Mouse (Mus musculus) intestine, embryonic 15.5 days (tissue): ENCODE data around the gene Bst2. TPM values are rescaled to one million over a fixed set of nuclear protein-coding genes. Genes with fewer than 3 reads are reported as not detected.
A peak's percentile ranks its signal among the peaks of the same experiment; 100 is the strongest.

Experiments
- ATAC-seq: fragments of 200-750 bp; cut with Nextera tagmentation; 2 replicates; pipeline ENCODE4 v1.8.0; 2017; ENCODE audit warnings: moderate TSS enrichment, moderate library complexity
- H3K27ac ChIP-seq: fragments of 300-500 bp; sonication (generic); 2 replicates; pipeline ENCODE4 v1.5.1; 2015; ENCODE audit warnings: mild to moderate bottlenecking, inconsistent platforms
- H3K27me3 ChIP-seq: fragments of 300-500 bp; sonication (generic); replicated peaks from 2 replicates; pipeline ENCODE4 v1.6.1; 2015; ENCODE audit warnings: inconsistent platforms
- H3K36me3 ChIP-seq: fragments of 300-500 bp; sonication (generic); 2 replicates; pipeline ENCODE4 v1.6.1; 2015; ENCODE audit warnings: inconsistent platforms
- H3K4me1 ChIP-seq: fragments of 300-500 bp; sonication (generic); replicated peaks from 2 replicates; pipeline ENCODE4 v1.6.1; 2015; ENCODE audit warnings: inconsistent platforms
- H3K4me2 ChIP-seq: fragments of 300-500 bp; sonication (generic); replicated peaks from 2 replicates; pipeline ENCODE4 v1.6.1; 2015; ENCODE audit warnings: mild to moderate bottlenecking, inconsistent platforms
- H3K4me3 ChIP-seq: fragments of 300-500 bp; sonication (generic); replicated peaks from 2 replicates; pipeline ENCODE4 v1.5.1; 2015; ENCODE audit warnings: inconsistent platforms
- H3K9ac ChIP-seq: fragments of 300-500 bp; sonication (generic); 2 replicates; pipeline ENCODE4 v1.6.1; 2015; ENCODE audit warnings: inconsistent platforms
- H3K9me3 ChIP-seq: fragments of 300-500 bp; sonication (generic); 2 replicates; pipeline ENCODE4 v1.6.1; 2016; ENCODE audit warnings: inconsistent platforms
- WGBS: fragments of 180-500 bp; shearing (Covaris S2); methylation state at CpG from one replicate; pipeline ENCODE4 v1.1.7; 2015; 5-methylcytosine and 5-hydroxymethylcytosine counted together
- polyA plus RNA-seq: library from polyadenylated mRNA; unstranded; fragments of >200 nt; fragmentation: Nextera tagmentation; extraction: Ambion mirVana; gene quantifications from 2 replicates; pipeline ENCODE4 v1.2.1, GENCODE M21; 2015

Gene Bst2
- polyA plus RNA-seq, 1 experiment from 2014 or later, result 43.0 TPM

- Histone ChIP-seq H3K27ac (no peak within 1 kb of the TSS), H3K4me1 (peaks cover 18% of the 10 kb centered on the region), H3K9me3 (no peaks in the 10 kb centered on the region), H3K4me3 (peak within 1 kb of the TSS; percentile 37), H3K27me3 (peaks cover 65% of the 10 kb centered on the region), H3K9ac (peak within 1 kb of the TSS; percentile 18; the same call in 1 of the 2 replicates), H3K36me3 (no peaks in the 10 kb centered on the region), H3K4me2 (peak within 1 kb of the TSS; percentile 72)
- ATAC-seq, result peak; percentile 50
- 4% methylated on average over 70 of the region's 70 CpGs for WGBS
Observed at GRCm38 (mm10) chr8:71558071-71558957, 21.1 kb upstream of the Bst2 start, which contains the start of gene Tmem221. Tmem221 (minus strand) TSS chr8:71558871.

GRCm38 (mm10) chr8:71554644-71555043 lies 17.4 kb upstream of the Bst2 start:
- 0 out of 2 replicates have a peak, but pooled peaks cover 15% of the 10 kb centered on the region for H3K4me1 ChIP-seq
- no peak overlapping the region for H3K9ac ChIP-seq
- no peaks in the 10 kb centered on the region for H3K9me3 ChIP-seq
- 87% methylated on average over 2 of the region's 2 CpGs for WGBS
- H3K36me3 ChIP-seq, result no peaks in the 10 kb centered on the region
- no peak overlapping the region for H3K27ac ChIP-seq
- H3K27me3 ChIP-seq, result peaks cover 39% of the 10 kb centered on the region
- no peak overlapping the region for H3K4me2 ChIP-seq
- no peak overlapping the region for H3K4me3 ChIP-seq
- ATAC-seq, result no peak

GRCm38 (mm10) chr8:71554001-71554400 lies 16.7 kb upstream of the Bst2 start:
- WGBS, result 66% methylated on average over 6 of the region's 6 CpGs
- Histone ChIP-seq H3K9me3 (no peaks in the 10 kb centered on the region), H3K4me2 (no peak overlapping the region), H3K27me3 (peaks cover 33% of the 10 kb centered on the region), H3K36me3 (no peaks in the 10 kb centered on the region), H3K9ac (no peak overlapping the region), H3K4me1 (0 out of 2 replicates have a peak, but pooled peaks cover 11% of the 10 kb centered on the region), H3K4me3 (no peak overlapping the region), H3K27ac (no peak overlapping the region)
- ATAC-seq, result no peak

- 54% methylated on average over 6 of the region's 6 CpGs for WGBS
- no peak; the same call in 1 of the 2 replicates for ATAC-seq
- H3K4me3 ChIP-seq, result no peak overlapping the region
- H3K9ac ChIP-seq, result no peak overlapping the region
- H3K4me1 ChIP-seq, result 0 out of 2 replicates have a peak, but pooled peaks cover 2% of the 10 kb centered on the region
- peaks cover 9% of the 10 kb centered on the region for H3K36me3 ChIP-seq
- H3K9me3 ChIP-seq, result no peaks in the 10 kb centered on the region
- H3K27ac ChIP-seq, result no peak overlapping the region
- peaks cover 21% of the 10 kb centered on the region for H3K27me3 ChIP-seq
- no peak overlapping the region for H3K4me2 ChIP-seq
Observed at GRCm38 (mm10) chr8:71552770-71553169, 15.5 kb upstream of the Bst2 start.

- Histone ChIP-seq H3K4me1 (0 out of 2 replicates have a peak, but pooled peaks cover 2% of the 10 kb centered on the region), H3K4me3 (no peak overlapping the region)
- WGBS, result 71% methylated on average over 7 of the region's 7 CpGs
Observed at GRCm38 (mm10) chr8:71550754-71551153, 13.5 kb upstream of the Bst2 start.

GRCm38 (mm10) chr8:71547590-71547989 lies 10.3 kb upstream of the Bst2 start:
- Histone ChIP-seq H3K9ac (no peak overlapping the region), H3K36me3 (peaks cover 23% of the 10 kb centered on the region), H3K27ac (no peak overlapping the region), H3K4me1 (peaks cover 11% of the 10 kb centered on the region), H3K9me3 (no peaks in the 10 kb centered on the region), H3K4me3 (no peak overlapping the region), H3K27me3 (no peaks in the 10 kb centered on the region), H3K4me2 (no peak overlapping the region)
- ATAC-seq, result no peak
- 92% methylated on average over 7 of the region's 7 CpGs for WGBS

More at GRCm38 (mm10) chr8:71550754-71551153, 13.5 kb upstream of the Bst2 start:
- Histone ChIP-seq H3K27me3 (0 out of 2 replicates have a peak, but pooled peaks cover 4% of the 10 kb centered on the region), H3K36me3 (peaks cover 15% of the 10 kb centered on the region), H3K27ac (no peak overlapping the region), H3K9ac (no peak overlapping the region), H3K9me3 (no peaks in the 10 kb centered on the region), H3K4me2 (no peak overlapping the region)
- ATAC-seq, result no peak

- Histone ChIP-seq H3K4me1 (peaks cover 10% of the 10 kb centered on the region), H3K36me3 (peaks cover 23% of the 10 kb centered on the region), H3K4me2 (no peak overlapping the region), H3K4me3 (no peak overlapping the region), H3K27me3 (no peaks in the 10 kb centered on the region), H3K27ac (no peak overlapping the region), H3K9ac (no peak overlapping the region), H3K9me3 (no peaks in the 10 kb centered on the region)
- ATAC-seq, result no peak
- WGBS, result 93% methylated on average over 11 of the region's 11 CpGs
Observed at GRCm38 (mm10) chr8:71545053-71545452, 7.8 kb upstream of the Bst2 start.

- Histone ChIP-seq H3K4me2 (peak overlapping the region; percentile 86), H3K4me1 (peaks cover 10% of the 10 kb centered on the region), H3K4me3 (peak overlapping the region; percentile 79), H3K27me3 (no peaks in the 10 kb centered on the region), H3K27ac (no peak overlapping the region), H3K9me3 (no peaks in the 10 kb centered on the region), H3K9ac (peak overlapping the region; percentile 68), H3K36me3 (peaks cover 21% of the 10 kb centered on the region)
- no peak for ATAC-seq
- WGBS, result 83% methylated on average over 9 of the region's 9 CpGs
Observed at GRCm38 (mm10) chr8:71543755-71544154, 6.5 kb upstream of the Bst2 start.

- peak within 1 kb of the TSS; percentile 79 for H3K4me3 ChIP-seq
- peak within 1 kb of the TSS; percentile 86 for H3K4me2 ChIP-seq
- H3K9ac ChIP-seq, result peak within 1 kb of the TSS; percentile 68
- no peaks in the 10 kb centered on the region for H3K9me3 ChIP-seq
- peak within 1 kb of the TSS; percentile 68; the same call in 1 of the 2 replicates for H3K27ac ChIP-seq
- no peaks in the 10 kb centered on the region for H3K27me3 ChIP-seq
- WGBS, result under 1% methylated on average over 55 of the region's 55 CpGs
- peak; percentile 97 for ATAC-seq
- peaks cover 13% of the 10 kb centered on the region for H3K4me1 ChIP-seq
- H3K36me3 ChIP-seq, result peaks cover 14% of the 10 kb centered on the region
Observed at GRCm38 (mm10) chr8:71542632-71543343, 5.5 kb upstream of the Bst2 start, which contains the start of gene Mvb12a. Mvb12a (plus strand) TSS chr8:71542922.

- 60% methylated on average over 5 of the region's 5 CpGs for WGBS
- peaks cover 10% of the 10 kb centered on the region for H3K4me1 ChIP-seq
- no peak overlapping the region for H3K4me3 ChIP-seq
- no peak overlapping the region for H3K9ac ChIP-seq
- H3K36me3 ChIP-seq, result no peaks in the 10 kb centered on the region
- 0 out of 2 replicates have a peak overlapping the region, but pooled peaks have one; percentile 82 for H3K4me2 ChIP-seq
- no peaks in the 10 kb centered on the region for H3K9me3 ChIP-seq
- no peak for ATAC-seq
- no peaks in the 10 kb centered on the region for H3K27me3 ChIP-seq
- no peak overlapping the region for H3K27ac ChIP-seq
Observed at GRCm38 (mm10) chr8:71535663-71536062, 1.6 kb downstream of the Bst2 start.

- Histone ChIP-seq H3K9me3 (no peaks in the 10 kb centered on the region), H3K4me2 (no peak overlapping the region), H3K27me3 (no peaks in the 10 kb centered on the region), H3K27ac (no peak overlapping the region), H3K4me1 (peaks cover 10% of the 10 kb centered on the region), H3K9ac (no peak overlapping the region), H3K4me3 (no peak overlapping the region), H3K36me3 (no peaks in the 10 kb centered on the region)
- WGBS, result 51% methylated on average over 3 of the region's 3 CpGs
- no peak for ATAC-seq
Observed at GRCm38 (mm10) chr8:71534263-71534810, 2.9 kb downstream of the Bst2 start.
